Mouse (Mus musculus) testis, postnatal 14 days (tissue): ENCODE measurements around the gene Iqgap2.

ENCODE experiments used
- DNase-seq: peaks from one replicate; pipeline ENCODE4 v3.0.0; 2021; ENCODE audit warnings: low spot score

The Iqgap2 gene

DNA sequence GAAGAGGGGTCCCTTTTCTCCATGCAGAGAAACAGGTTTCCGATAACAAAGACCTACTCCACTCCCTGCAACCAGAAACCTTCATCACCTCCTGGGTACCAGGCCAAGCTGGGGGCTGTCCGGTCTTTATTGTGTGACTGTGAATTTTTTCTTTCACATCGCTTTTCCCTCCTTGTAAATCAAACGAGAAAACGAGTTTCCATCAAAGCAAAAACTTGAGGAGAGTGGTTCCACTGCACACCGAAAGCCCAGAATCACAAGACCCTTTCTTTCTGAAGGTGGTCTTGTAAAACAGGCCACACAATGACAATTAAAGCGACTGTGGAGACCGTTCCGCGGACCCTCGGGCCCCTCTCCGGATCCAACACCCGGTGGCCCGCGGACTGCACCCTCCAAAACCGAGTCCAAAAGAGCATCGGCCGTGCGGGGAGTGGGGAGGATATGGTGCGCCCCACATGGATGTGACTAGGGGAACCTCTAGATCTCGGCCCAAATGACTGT lies 274.0 kb downstream of the Iqgap2 start:
- no peak for DNase-seq

DNA sequence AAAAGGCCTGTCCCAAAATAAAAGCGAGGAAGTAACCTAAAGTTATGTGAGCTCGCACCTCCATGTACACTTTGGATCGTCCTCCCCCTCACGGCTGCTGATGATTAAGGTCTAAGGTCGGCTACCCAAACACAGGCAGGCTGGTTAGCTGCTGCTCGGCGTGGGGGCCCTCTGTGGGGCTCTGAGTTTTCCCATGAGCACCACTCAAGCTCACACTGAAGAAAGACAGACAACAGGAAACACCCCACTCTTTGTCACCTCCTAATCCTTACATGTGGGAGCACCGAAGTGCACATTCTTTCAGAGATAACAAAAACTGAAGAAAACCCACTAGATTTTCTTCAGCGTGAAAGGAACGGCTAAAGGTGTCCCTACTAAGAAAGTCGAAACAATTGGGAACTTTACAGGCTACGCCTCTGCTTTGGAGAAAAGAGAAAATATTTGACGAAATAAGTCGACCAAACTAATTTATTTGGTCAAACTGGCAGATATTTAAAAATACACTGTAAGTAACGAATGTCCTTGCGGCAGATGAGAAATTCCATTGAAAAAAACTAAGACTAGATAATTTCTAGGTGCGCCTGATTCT lies 274.5 kb downstream of the Iqgap2 start:
- no peak for DNase-seq

DNA sequence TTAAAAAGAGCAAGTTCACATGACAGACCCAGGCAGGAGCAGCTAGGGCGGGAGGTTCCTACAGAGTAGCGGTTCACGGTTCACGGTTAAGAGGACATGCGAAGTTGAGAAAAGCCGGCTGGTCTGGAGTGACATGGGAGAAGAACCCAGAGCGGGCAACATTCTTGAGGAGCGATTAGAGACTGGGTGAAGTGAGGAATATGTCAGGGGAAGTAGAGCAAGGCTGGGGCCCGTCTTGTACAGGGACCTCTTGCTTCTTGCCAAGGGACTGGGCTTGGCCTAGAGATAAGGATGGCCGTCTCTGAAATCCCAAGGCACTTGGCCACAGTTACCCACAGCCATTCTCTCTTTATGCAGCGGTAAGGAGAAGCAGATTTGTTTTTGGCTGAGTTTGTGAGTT lies 275.2 kb downstream of the Iqgap2 start:
- no peak for DNase-seq

DNA sequence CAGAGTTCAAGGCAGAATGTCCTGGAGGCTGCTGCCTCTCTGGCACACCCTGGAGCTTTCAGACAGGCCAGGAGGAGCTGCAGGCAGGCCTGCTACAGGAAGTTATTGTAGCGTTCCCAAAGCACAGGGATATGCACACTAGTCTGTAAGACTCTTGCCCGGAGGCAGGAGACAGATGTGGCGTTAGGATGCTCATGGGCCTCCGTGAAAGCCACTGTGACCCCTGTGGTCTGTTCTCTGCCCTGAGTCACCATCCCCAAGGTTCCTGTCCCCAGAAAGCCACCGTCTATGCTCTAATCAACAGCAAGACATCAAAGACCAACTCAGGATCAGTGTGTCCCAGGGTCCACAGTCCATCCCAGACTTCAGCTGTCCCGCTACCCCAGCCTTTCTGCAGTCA lies 277.0 kb downstream of the Iqgap2 start:
- no peak for DNase-seq

DNA sequence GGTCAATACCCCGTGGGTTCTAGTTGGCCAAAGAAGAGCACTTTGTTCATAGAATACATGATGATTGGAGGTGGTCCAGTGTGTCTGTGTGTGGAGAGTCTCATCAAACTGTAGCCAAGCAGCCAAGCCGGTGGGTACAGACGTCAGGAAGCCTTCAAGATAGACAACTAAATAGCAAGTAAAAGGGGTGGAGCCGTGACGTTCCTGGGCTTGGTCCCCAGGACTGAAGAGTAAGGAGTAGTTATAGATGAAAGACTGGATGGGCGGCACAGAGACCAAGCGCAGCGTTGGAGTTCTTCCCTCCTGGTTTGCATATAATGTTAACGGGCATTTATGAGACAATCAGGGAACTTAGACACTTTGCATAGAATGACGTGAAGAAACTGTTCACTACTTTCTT lies 279.5 kb downstream of the Iqgap2 start:
- DNase-seq, result no peak

DNA sequence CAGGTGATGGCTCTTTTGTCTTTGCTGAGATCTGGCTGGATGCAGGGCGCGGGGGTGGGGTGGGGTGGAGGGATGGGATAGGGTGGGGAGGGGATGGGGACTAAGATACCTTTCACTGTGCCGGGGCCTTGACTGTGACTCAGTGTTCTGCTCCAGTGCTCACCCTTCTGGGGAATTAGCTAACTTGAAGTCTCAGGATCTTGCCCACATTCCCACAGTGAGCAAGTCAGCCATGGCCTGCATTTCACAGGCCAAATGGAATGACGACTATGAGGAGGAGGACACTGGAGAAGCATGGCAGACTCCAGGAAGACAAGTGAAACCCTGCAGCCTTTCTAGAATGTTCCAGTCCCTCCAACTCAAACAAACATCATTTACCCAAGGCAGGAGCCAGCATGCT lies 280.0 kb downstream of the Iqgap2 start:
- DNase-seq, result no peak

DNA sequence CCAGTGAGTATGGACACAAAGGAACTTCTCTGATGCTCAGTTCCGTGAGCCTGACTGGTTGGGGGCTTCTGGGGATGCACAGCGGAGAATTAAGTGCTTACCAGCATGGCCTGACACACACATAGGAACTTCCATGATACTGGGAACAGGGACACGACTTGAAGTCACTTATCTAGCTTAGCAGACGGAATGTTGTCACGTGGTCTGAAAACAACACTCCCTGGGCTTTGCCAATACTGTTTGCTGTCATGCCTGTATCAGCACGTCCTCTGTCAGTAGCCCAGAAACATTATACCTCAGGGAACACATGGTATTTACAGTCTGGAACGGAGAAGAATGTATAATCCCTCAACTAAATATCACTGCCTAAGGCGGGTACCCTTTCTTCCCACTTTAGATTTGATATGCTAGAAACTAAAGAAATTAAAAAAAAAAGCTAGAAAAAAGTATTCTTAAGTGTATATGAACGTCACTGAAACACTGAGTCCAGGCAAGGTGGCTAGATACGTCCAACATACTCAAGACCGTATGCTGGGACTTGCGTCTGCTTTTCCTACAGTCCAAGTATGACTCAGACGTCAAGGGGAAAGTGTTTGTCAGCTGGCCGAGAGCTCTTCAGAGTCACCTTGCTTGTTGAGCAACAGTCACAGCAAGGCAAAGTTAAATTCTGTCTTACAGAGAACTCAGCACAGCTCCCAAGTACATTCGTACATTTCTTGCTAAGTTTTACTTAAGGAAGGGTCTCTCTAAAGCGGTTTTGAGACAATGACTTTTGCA lies 280.7 kb downstream of the Iqgap2 start:
- no peak for DNase-seq

DNA sequence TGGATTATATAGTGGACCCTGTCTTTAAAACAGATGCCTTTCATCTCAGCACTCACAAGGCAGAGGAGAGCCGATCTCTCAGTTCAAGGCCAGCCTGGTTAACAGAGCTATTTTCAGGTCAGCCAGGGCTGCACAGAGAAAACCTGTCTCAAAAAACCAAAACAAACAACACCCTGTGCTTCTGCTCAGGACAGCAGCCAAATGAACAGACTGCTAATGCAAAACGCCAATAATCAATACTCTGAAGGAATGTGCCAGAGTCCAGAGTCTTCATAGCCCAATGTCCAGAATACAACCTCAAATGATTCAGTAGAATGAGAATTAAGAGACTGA lies 282.7 kb downstream of the Iqgap2 start:
- DNase-seq, result no peak

DNA sequence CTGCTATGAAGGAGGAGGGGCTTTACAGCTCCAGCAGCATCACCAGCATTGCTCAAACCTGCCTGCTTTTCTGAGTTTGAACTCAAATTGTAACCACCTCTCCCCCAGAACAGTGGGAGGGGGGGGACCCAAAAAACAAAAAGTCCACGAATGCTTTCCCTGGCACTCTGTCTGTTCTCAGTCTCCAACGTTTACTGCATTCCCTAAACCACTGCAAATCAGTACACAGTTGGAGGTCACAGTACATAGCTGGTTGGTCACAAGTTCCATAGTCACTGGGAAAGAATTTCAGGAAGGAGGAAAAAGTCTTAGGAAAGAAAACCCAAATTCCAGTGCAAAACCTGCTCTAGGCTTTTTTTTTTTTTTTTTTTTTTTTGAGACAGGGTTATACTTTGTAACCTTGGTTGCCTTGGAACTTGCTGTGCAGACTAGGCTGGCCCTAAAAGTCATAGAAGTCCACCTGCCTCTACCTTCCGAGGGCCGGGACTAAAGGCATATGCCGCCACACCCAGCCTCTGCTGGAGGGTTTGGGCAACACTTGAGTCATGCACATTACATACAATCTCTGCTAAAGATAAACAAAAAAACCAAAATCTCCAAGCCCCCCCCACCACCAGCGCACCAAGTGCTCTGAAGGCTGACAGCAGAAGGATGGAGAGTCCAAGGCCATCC lies 283.2 kb downstream of the Iqgap2 start:
- no peak for DNase-seq

DNA sequence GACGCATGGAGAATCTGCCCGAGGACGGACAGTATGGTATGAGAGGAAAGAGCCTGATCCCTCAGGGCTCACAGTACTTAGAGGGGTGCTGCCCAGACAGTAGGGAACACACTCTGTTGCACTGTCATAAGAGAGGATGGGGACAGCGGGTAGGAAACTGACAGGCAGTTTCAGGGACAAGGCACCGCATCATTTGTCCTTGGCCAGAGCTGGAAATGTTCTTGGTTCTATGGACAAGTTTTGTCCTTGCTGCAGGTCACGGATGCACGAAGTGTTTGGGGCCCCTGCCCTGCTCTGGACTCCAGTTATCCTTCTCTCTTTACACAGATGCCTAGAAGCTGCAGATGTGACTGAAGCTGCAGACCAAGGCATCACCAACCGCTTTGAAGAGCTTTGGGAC lies 284.7 kb downstream of the Iqgap2 start:
- DNase-seq, result no peak

DNA sequence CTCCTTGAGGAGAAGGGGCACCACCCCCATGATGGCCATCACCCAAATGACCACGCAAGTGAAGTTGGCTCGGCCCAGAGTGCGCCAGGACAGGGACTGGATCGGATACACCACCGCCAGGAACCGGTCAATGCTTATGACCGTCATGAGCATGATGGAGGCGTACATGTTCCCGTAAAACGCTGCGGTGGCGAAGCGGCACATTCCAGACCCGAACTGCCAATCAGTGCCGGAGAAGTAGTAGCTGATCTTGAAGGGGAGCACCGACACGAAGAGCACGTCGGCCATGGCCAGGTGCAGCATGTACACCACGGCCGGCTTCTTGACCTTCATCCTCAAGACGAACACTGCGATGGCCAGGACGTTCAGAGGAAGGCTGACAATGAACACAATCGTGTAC lies 287.4 kb downstream of the Iqgap2 start:
- no peak for DNase-seq

DNA sequence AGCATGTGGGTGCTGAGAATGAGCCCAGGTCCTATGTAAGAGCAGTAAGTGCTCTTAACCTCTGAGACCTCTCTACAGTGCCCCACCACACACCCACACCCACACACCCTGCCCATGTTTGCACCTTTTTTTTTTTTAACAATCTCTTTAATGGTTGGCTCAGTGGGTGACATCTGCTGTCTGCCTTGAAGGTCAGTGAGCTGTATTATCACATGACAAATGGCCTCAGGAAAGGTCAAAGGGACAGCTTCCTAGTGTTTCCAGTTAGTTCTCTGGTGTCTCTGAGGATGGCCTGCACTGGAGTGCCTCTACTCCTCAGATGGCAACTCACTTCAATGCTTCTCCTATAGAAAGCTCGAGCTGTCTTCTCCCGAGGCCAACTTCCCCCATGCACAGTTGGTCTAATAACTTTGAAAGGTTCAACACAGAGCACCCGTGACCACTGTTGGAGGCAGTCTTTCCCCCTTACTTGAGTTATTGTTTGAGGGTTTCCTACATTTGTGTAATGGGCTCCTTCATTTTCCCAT lies 291.8 kb downstream of the Iqgap2 start:
- DNase-seq, result no peak

DNA sequence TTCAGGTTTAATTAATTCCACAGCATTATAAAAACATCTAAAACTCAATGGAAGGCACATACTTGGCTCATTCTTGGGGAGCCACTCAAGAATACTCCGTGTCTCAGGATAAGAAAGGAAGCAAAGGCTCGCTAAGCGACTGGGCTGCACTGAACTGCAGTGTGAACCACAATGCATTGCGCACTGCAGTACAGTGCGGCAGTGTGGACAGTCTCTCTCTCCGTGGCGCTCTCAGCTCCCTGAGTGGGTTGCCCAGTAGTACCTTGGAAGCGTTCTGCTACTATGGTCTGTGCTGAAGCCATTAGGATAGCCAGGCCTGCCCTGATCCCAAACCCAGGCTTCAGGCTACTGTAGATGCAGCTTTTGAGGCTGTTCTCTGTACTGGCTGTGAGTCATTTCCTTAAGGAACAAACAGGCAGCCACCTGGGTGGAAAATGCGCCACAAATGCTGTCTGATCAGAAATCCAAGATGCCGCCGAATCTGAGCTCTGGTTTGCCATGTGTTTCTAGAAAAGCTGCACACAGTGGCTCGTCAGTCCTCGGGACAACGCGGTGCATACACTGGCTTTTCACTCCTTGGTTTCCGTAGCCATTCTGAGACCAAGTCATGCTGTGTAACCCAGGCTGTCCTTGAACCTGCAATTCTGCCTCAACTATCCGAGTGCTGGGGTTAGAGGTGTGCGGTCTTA lies 293.3 kb downstream of the Iqgap2 start:
- no peak for DNase-seq

DNA sequence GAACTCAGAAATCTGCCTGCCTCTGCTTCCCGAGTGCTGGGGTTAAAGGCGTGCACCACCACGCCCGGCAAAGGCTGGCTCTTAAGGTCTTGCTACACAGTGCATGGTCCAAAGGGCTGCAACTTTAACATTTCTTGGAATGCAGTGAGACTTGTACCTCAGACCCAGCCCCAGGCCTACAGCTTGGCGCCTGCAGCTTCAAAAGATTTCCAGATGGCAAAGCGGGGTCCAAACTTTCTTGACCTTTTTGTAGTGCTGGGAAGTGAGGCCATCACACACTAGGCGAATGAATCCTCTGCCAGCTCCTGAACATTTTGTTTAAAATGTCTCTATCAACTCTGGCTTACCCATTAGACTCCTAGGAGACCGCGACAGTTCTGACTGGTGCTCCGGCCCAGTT lies 294.1 kb downstream of the Iqgap2 start:
- DNase-seq, result no peak

DNA sequence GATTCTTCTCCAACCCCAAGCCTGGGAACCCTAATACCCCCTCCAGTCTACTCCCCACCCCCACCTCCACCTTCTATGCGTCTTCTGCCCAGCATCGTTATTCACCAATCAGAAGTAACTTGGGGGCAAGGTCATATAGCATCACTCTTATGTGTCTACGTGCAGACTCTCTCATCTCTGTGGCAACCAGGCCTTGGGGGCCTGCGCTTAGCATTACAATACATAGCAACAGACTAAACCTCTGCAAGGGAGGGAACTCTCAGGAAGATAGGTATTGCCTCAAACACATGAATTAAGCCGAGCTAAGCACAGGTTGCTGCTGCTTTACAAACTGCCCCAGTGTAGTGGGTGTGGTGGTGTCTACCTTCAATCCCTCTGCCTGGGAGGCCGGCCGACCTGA lies 295.0 kb downstream of the Iqgap2 start:
- no peak for DNase-seq

DNA sequence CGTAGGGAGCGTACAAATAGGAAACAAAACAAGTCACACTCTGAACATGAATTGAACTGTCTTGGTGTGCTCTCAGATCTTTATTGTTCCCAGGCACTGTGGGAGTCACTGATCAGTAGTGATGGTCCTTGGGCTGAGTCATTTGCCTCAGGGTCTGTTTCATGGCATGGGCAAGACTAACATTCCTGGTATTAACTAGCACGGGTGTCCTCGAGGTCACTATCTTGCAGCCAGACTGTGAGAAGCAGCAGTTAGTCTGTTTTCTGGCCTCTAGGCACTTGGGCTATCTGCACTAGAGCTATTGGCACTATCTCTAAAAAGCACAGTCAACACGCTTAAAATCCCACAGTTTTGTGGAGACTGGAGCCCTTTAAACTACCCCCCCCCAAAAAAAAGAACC lies 295.8 kb downstream of the Iqgap2 start:
- DNase-seq, result no peak

DNA sequence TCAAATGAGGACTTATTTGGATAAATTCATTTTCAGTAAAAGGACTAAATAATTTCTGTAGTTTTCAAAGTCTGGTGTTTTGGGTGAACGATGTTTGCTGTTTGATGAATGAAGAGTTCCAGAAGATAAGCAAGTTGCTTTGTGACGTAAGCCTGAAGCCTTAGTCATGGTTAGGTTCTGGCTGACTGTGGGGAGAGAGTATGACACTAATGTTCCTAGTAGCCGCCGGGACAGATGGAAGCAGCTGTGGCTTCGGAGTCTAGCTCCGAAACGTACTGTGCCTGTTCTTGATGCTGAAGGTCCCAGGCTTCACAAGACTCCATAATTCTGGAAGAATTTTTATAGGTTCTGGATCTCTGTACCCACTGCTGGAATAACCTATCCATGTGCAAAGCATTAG lies 296.3 kb downstream of the Iqgap2 start:
- no peak for DNase-seq

DNA sequence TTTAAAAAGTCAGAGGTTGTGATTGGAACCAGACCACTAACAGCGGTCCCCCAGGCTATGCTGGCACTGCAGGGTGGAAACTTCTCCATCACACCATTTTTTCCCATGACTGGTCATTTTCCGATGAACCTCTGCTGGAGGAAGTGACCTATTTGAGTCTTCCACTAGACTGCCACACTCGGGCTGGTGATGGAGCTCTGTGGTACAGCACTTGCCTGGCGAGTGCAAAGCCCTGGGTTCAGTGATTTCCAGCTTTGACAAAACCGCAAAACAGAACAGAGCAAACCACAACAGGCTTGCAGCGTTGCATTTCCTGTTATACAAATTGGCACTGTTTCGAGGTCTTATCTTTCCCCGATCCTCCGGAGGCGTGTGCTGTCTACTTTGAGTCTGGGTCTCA lies 298.9 kb downstream of the Iqgap2 start:
- no peak for DNase-seq

DNA sequence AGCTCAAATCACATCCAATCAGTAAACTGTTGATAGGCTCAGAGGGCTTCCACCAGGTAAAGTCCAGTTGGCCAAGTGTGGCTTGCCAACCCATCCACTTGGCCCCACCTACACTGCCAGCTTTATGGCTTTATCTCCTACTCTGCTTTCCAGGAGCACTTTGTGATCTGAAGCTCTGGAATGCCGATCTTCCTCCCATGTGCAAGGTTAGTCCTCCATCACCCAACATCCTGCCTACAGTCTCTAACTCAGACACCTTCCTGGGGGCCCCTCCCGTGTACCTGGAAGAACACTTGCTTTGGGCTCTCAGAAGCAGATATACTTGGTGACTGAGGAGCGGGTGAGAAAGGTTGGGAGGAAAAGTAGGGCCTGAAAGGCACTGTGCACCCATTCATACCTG lies 300.1 kb downstream of the Iqgap2 start:
- DNase-seq, result no peak

DNA sequence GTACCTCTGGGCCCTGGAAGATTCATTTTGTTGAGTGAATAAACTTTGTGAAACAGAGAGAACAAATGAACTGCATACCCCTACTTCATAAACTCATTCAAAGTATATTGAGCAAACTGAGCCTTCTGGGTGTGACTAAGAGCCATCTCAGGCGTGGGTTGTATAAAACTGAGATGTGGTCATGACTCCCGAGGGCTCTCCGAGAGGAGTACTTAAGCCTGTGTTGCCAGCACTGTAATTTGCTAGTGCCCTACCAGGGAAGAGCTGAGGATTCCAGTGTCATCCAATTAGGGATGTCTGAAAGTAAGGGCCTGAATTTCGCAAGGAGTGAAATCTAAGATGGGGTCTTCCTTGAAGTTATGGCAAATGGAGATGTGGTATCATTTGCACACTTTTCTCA lies 304.1 kb downstream of the Iqgap2 start:
- DNase-seq, result no peak

DNA sequence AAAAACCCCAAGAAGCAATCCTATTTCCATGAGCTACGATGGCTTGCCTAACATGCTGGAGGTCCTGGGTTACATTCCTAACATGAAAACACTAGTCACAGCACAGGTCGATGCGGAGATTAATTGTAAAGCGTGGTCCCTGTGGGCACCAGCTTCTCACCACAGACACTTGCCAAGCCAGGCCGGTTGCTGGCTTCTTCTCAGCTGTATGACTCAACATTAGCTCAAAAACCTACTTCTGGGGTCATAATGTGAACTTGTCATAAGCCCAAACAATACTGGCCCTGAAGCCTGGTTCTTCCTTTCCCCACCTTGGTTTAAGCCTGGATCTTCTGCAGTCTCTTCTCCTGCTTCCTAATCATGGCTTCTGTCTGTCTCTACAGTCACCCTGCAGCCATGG lies 306.8 kb downstream of the Iqgap2 start:
- DNase-seq, result no peak
